Mouse (Mus musculus): Measurements from ENCODE around the gene Vmo1.
A peak's percentile ranks its signal among the peaks of the same experiment; 100 is the strongest.

The Vmo1 gene

DNA sequence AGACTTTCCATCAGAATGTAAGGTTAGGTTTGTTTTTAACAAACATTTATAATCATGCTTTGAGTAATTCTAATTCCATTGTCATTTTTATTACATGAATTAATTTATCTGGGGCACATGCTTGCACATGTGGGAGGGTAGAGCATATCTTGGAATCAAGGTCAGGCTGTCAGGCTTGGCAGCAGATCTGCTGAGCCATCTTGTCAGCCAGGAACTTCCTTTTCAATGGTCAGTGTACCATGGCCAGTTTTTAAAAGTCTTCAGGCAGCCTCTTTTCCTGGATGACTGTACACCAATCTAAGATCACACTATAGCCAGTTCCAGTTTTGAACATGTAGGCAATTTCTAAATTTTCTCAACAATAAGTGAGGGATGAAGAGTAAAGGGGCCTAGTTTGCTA, 41.7 kb downstream of the Vmo1 start:
- DNase-seq (ENCODE audit: low read depth, low spot score) = no peak

DNA sequence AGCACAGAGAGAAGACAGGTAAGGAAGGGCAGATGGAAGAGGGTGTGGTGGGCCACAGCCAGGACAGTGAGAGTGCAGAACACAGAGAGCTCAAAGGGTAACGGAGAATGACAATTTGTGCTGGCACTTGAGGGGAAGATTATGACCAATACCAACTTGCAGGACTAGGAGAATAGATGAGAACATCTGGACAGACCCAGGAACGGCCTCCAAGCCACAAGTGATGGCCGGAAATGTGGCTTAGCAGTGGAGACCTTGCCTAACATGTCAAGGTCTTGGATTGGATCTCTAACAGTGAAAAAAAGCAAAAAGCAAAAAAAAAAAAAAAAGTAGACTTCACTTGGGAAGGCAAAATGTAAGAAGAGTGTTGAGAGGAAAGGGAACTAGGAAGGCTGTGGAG, 44.7 kb downstream of the Vmo1 start:
- no peak for DNase-seq (ENCODE audit: low read depth, low spot score)

DNA sequence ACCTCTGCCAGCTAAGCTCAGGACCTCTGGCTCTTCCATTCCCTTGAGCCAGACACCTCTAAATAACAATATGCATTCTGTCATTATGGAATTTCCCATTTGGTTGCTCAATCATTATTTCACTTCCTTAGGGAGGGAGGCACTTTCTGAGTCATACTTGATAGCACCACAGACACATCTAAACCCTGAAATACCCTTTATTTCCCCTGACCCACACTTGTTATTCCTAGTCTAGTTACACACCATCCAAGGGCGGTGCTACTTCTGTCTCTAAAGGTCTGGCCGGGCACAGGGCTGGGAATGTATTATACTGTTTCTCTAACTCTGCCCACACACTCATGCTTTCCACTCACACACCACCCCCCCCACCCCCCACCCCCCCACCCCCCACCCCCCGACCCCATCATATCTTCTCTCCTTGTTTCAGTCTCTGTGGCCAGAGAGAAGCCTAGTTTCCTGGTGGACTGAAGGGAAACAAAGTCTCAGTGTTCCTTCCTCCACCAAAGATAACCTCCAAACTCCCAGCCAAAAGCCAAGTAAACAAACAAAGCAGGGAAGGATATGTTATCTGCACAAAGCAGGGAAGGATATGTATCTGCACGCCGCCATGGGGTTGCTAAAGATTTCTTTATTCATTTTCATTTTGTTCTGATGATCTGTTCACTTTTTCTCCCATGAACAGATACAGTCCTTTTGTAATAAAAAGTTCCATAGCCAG, 46.4 kb downstream of the Vmo1 start:
- DNase-seq (ENCODE audit: low read depth, low spot score) = no peak

DNA sequence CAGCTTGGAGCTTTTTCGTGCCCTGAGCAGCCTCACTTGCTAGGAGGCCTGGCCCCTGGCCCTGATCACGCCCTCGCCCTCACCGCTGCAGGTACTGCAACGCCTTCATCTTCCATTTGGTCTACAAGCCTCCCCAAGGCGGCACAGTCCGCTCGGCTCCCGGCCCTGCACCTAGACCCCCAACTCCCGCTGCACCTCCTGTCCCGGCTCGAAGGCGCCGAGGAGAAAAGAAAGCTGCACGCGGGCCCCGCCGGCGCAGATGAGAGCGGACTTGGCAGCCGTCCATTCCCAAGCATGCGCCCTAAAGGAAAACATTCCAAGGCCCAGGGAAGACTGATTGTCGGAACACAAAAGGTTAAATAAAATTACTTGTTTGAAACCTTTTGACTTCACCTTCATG, 48.6 kb downstream of the Vmo1 start:
- DNase-seq (ENCODE audit: low read depth, low spot score) = no peak

DNA sequence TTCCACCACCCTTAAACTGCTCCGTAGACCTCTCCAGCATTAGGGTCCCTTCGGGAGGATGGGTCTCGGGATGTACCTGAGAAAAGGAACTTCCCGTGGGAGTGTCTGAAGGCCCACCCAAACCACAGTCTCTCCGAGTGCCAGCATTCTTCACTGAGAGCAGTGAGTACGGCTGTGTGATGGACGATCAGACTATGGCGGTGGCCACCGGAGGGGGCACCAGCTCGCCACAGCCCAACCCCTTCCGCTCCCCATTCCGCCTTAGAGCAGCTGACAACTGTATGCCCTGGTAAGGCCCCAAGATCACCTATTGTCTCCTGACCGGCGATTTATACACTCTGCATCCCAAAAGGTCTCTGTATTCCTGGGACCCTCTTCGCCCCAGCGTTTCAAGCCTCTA, 49.2 kb downstream of the Vmo1 start:
- peak; percentile 34 for DNase-seq (ENCODE audit: low read depth, low spot score)

DNA sequence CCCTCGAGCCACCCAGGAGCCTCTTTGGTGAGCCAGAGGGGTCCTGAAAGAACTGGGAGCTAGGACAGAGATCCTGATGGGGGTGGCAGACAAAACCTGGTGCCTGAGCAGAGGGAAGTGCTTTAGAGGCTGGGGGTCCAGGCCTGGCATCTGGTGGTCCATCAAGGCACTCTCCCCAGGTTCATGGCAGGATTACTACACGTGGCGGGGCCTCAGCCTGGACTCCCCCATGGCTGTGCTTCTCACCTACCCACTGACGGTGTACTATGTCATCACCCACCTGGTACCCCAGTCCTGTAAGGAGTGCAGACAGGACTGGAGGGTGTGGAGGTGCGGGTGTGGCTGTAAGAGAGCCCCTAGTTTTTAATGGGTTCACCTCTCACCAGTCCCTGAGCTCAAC, 50.4 kb downstream of the Vmo1 start:
- no peak for DNase-seq (ENCODE audit: low read depth, low spot score)
